Mouse (Mus musculus) bone marrow, adult 2 months (tissue): ENCODE data around the gene Col27a1. TPM values are rescaled to one million over a fixed set of nuclear protein-coding genes. Genes with fewer than 3 reads are reported as not detected.

Experiments used
- H3K27ac ChIP-seq: fragments of 200-500 bp; 2 replicates; pipeline ENCODE4 v1.5.1; 2012; ENCODE audit warnings: low read depth, mild to moderate bottlenecking, control low read depth, inconsistent platforms, low read length; ENCODE audit not compliant: control insufficient read depth, poor library complexity, insufficient read depth
- H3K4me1 ChIP-seq: fragments of 200-500 bp; 2 replicates; pipeline ENCODE4 v1.6.1; 2011; ENCODE audit warnings: low read length; ENCODE audit not compliant: control insufficient read depth, insufficient read depth
- H3K4me3 ChIP-seq: fragments of 200-500 bp; replicated peaks from 2 replicates; pipeline ENCODE3; 2011; ENCODE audit warnings: mild to moderate bottlenecking, low read depth, low read length, control low read depth; ENCODE audit not compliant: control insufficient read depth
- CTCF ChIP-seq: fragments of 200-500 bp; IDR thresholded peaks from 2 replicates; pipeline ENCODE4 v1.5.1; 2011; ENCODE audit warnings: low read length, control low read depth; ENCODE audit not compliant: control insufficient read depth, insufficient read depth
- POLR2A ChIP-seq: fragments of 200-500 bp; IDR thresholded peaks from 2 replicates; pipeline ENCODE4 v1.6.1; 2011; ENCODE audit warnings: low read depth, mild to moderate bottlenecking, control low read depth, low read length, borderline replicate concordance; ENCODE audit not compliant: control insufficient read depth
- WGBS: fragments of 180-500 bp; shearing (Covaris S2); methylation state at CpG from one replicate; pipeline ENCODE4 v1.1.7; 2018; 5-methylcytosine and 5-hydroxymethylcytosine counted together
- polyA plus RNA-seq: library from polyadenylated mRNA; stranded (reverse); fragments of >200 nt; gene quantifications from 2 replicates; pipeline ENCODE4 v1.2.4, GENCODE M21; 2011; ENCODE audit warnings: low replicate concordance; ENCODE audit not compliant: missing spikeins, insufficient read depth, insufficient read length

The Col27a1 gene
- polyA plus RNA-seq, 1 experiment: 6.6 TPM

GRCm38 (mm10) chr4:63278821-63279220 is 65.0 kb downstream of the Col27a1 start:
- Histone ChIP-seq H3K27ac (no peak overlapping the region), H3K4me3 (no peak overlapping the region), H3K4me1 (no peaks in the 10 kb centered on the region)
- no peak for TF ChIP-seq POLR2A
- no peak for TF ChIP-seq CTCF
- 77% methylated on average over 7 of the region's 7 CpGs for WGBS

GRCm38 (mm10) chr4:63281694-63282093 is 67.9 kb downstream of the Col27a1 start:
- TF ChIP-seq CTCF: no peak
- TF ChIP-seq POLR2A: no peak
- Histone ChIP-seq H3K4me3 (no peak overlapping the region), H3K27ac (no peak overlapping the region), H3K4me1 (no peaks in the 10 kb centered on the region)
- WGBS: 16% methylated on average over 6 of the region's 6 CpGs

- TF ChIP-seq POLR2A (no peak), CTCF (no peak)
- no peaks in the 10 kb centered on the region for H3K4me1 ChIP-seq
- 50% methylated on average over 5 of the region's 5 CpGs for WGBS
- no peak overlapping the region for H3K27ac ChIP-seq
- no peak overlapping the region for H3K4me3 ChIP-seq
Measured at GRCm38 (mm10) chr4:63283319-63283718, 69.5 kb downstream of the Col27a1 start.

GRCm38 (mm10) chr4:63286034-63286433 is 72.2 kb downstream of the Col27a1 start:
- no peak overlapping the region for H3K27ac ChIP-seq
- no peaks in the 10 kb centered on the region for H3K4me1 ChIP-seq
- H3K4me3 ChIP-seq: no peak overlapping the region
- WGBS: 88% methylated on average over 4 of the region's 4 CpGs
- TF ChIP-seq POLR2A (no peak), CTCF (no peak)

- H3K4me1 ChIP-seq: no peaks in the 10 kb centered on the region
- H3K4me3 ChIP-seq: no peak overlapping the region
- 56% methylated on average over 5 of the region's 5 CpGs for WGBS
- no peak overlapping the region for H3K27ac ChIP-seq
- TF ChIP-seq CTCF (no peak), POLR2A (no peak)
Measured at GRCm38 (mm10) chr4:63288497-63288896, 74.7 kb downstream of the Col27a1 start.

- Histone ChIP-seq H3K27ac (no peak overlapping the region), H3K4me3 (no peak overlapping the region), H3K4me1 (no peaks in the 10 kb centered on the region)
- no peak for TF ChIP-seq POLR2A
- no peak for TF ChIP-seq CTCF
- WGBS: 77% methylated on average over 2 of the region's 2 CpGs
Measured at GRCm38 (mm10) chr4:63290081-63290480, 76.3 kb downstream of the Col27a1 start.

GRCm38 (mm10) chr4:63291075-63291474 is 77.3 kb downstream of the Col27a1 start:
- no peak for TF ChIP-seq POLR2A
- no peak for TF ChIP-seq CTCF
- 71% methylated on average over 7 of the region's 7 CpGs for WGBS
- Histone ChIP-seq H3K4me1 (no peaks in the 10 kb centered on the region), H3K4me3 (no peak overlapping the region), H3K27ac (no peak overlapping the region)

- WGBS: 66% methylated on average over 4 of the region's 4 CpGs
- H3K27ac ChIP-seq: no peak overlapping the region
- TF ChIP-seq CTCF (no peak), POLR2A (no peak)
- H3K4me1 ChIP-seq: no peaks in the 10 kb centered on the region
- H3K4me3 ChIP-seq: no peak overlapping the region
Measured at GRCm38 (mm10) chr4:63291658-63292057, 77.9 kb downstream of the Col27a1 start.

- 69% methylated on average over 1 of the region's 1 CpGs for WGBS
- TF ChIP-seq POLR2A: no peak
- TF ChIP-seq CTCF: no peak
Measured at GRCm38 (mm10) chr4:63295641-63296040, 81.8 kb downstream of the Col27a1 start.

More at GRCm38 (mm10) chr4:63295641-63296040, 81.8 kb downstream of the Col27a1 start:
- Histone ChIP-seq H3K27ac (no peak overlapping the region), H3K4me1 (no peaks in the 10 kb centered on the region), H3K4me3 (no peak overlapping the region)
